Mouse (Mus musculus) gastrocnemius, postnatal 10 days (tissue): Measurements from ENCODE around the gene Ccdc175. TPM values are rescaled to one million over a fixed set of nuclear protein-coding genes. Genes with fewer than 3 reads are reported as not detected.
A peak's percentile ranks its signal among the peaks of the same experiment; 100 is the strongest.

Experiments
- DNase-seq: peaks from one replicate; pipeline ENCODE4 v3.0.0; 2021; ENCODE audit warnings: mixed read lengths
- total RNA-seq, 2 experiments: library from RNA; stranded (reverse); gene quantifications; 2 replicates each; pipeline ENCODE4 v1.2.3; 2021

The Ccdc175 gene
- total RNA-seq, 2 experiments from 2014 or later: not detected

DNA sequence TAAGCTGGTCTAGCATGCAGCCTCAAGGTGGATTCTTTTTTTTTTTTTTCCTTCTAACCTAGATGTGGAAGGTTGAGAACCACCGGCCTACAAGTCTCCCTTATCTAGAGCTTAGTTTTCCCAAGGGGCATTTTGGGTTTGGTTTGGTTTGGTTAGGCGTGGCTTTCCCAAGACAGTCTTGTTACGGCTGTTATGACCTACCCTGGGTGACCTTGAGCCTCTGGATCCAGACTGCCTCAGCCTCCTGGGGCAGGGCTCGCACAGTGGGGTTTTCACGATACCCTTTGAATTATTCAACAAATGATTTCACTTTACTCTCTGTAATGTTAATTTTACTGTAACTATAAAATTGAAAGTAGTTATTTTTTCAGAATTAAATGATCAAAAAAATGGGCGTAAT is 82.1 kb downstream of the Ccdc175 start:
- no peak for DNase-seq

DNA sequence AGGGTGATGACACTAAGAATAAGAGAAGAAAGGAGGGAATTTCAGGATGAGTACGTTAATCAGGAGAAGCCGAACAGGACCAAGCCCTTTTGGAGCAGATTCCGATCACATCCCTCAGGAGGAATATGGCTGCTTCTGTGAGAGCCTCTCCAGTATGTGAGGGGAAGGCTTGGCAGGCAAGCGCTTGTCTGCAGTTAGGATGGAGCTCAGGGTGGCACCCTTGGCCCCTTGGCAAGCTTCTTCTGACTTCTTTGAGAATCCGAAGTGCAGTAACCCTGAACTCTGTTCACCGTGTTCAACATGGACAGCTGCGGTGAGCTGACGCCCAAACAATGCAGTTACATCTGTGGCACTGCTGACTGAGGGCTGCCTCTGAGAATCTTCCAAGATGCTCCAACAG is 87.9 kb downstream of the Ccdc175 start:
- no peak for DNase-seq

DNA sequence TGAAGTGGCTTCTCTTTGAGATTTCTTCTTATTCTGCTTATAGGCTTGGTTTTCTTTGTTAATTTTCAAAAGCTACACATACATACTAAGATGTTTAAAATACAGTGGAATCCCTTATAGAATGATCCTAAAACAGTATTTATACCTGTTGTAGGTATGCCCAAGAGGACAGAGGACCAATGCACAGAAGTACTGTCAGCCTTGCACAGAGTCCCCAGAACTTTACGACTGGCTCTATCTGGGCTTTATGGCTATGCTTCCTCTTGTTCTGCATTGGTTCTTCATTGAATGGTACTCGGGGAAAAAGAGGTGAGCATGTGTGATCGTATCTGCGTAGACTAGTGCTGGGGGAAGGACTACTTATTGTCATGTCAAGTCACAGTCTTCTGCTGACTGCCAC is 95.0 kb downstream of the Ccdc175 start:
- no peak for DNase-seq

- DNase-seq: no peak
Observed at GRCm38 (mm10) chr12:72086166-72086825, 98.5 kb downstream of the Ccdc175 start.

- DNase-seq: peak; percentile 100
Observed at GRCm38 (mm10) chr12:72085329-72086165, 99.3 kb downstream of the Ccdc175 start, which contains the start of the genes L3hypdh and Jkamp. TSS of gene L3hypdh (minus strand) at chr12:72085439. TSS of gene Jkamp (plus strand) at chr12:72085589.

- no peak for DNase-seq
Observed at GRCm38 (mm10) chr12:72085024-72085328, 99.9 kb downstream of the Ccdc175 start.

- DNase-seq: peak; percentile 69
Observed at GRCm38 (mm10) chr12:72084261-72085023, 100.4 kb downstream of the Ccdc175 start.

GRCm38 (mm10) chr12:72083265-72083664 is 101.6 kb downstream of the Ccdc175 start:
- no peak for DNase-seq

DNA sequence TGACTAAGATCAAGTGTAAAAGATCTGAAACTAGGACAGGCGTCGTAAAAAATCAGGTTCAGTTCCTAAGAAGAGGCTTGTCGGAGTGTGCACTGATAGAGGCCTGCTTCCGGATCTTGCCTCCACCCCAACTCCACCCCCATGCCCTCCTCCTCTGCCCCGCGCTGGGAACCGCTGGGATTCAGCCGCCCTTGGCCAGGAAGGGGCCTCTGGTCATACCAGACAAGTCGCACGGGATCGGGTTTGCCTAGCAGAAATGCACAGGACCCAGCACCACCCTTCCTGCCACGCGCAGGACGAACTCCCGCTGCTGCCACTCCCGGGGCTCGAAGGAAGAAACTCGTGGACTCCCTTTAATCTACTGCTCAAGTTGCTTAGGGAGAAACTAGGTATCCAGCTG is 102.5 kb downstream of the Ccdc175 start:
- peak; percentile 15 for DNase-seq

GRCm38 (mm10) chr12:72081961-72082360 is 102.9 kb downstream of the Ccdc175 start:
- no peak for DNase-seq

GRCm38 (mm10) chr12:72078248-72078647 is 106.6 kb downstream of the Ccdc175 start:
- DNase-seq: no peak

- peak; percentile 88 for DNase-seq
Observed at GRCm38 (mm10) chr12:72070327-72071269, 114.2 kb downstream of the Ccdc175 start, which contains the start of gene Gpr135. TSS of gene Gpr135 (minus strand) at chr12:72071125.

DNA sequence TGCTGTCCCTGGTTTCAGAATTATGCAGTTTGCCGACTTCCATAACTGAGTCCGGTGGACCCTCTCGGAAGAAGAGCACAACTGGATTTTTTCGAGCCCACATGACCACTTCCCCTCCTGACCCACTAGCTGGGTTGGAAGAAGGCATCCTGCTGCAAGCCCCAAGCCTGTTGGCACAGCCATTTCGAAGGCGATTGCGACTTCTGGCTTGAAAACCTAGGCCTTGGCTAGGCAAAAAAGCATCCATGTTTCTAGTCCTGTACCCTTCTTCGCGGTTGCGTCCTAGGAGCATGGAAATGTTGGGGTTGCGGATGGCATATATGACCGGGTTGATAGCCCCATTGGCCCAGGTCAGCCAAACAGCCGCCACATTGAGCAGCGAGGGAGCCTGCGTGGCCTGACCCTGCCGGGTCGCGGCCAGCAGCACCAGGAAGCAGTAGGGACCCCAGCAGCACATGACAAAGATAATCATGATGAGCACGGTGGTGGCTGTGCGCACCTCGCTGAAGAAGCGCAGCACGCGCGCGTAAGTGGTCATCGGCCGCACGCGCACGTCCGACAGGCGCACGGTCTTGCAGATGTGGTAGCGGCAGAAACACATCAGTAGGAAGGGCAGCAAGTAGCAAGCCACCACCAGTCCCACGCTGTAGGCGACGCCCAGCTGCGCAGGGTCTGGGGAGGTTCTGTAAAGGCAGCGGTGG is 115.1 kb downstream of the Ccdc175 start:
- DNase-seq: no peak

GRCm38 (mm10) chr12:72057780-72058179 is 127.0 kb downstream of the Ccdc175 start:
- no peak for DNase-seq

- DNase-seq: no peak
Observed at GRCm38 (mm10) chr12:72053851-72054250, 131.0 kb downstream of the Ccdc175 start.

DNA sequence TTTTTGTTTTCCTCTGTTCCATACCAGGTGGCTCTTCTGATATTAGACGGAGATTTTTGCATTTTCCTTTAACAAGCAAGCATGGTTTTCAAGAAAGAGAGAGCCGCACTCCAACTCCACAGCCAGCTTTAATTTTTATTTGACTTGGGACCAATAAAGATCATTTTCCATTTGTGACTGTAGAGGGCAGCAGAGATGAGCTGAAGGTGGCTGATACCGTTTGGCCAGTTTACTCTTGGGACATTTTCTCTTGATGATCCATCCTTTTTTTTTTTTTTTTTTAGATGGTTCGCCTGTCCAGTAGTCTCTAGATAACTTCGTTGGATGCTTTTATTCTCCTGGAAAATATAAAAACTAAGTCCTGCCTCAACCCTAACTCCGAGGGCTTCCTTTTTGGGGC is 131.5 kb downstream of the Ccdc175 start:
- DNase-seq: no peak

DNA sequence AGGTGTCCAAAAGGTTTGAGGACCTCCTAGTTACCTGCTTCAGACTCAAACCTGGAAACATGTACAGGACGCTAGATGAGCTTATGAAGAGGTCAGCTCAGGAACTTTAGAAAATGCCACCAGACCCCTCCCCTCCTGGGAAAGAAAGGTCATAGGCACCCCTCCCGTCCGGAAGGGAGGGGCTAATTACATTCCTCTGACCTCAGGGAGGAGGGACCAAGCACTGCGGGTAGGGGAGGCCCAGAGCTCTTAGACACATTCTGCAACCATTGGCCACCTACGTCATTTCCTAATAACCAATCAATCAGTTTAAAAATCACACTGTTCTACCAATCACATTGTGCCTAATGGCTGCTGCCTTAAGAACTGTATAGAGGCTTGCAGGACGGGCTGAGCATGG is 132.3 kb downstream of the Ccdc175 start:
- no peak for DNase-seq
